Mouse (Mus musculus): ENCODE measurements around the gene Tmem62.
"Not testable (repeated sequence)": the region's sequence is repeated elsewhere in the genome, so short reads cannot be mapped to it uniquely, and the experiment has no call there.

- TF ChIP-seq CTCF (IDR thresholded peaks at IDR 0.05; ENCODE audit: low read depth); EP300 (optimal IDR thresholded peaks at IDR 0.05): not testable (repeated sequence)
These were observed 62.0 kb downstream of the Tmem62 start for GRCm38 (mm10) chr2:121038851-121039250.
